Mouse (Mus musculus): ENCODE data around the gene Cntn4. TPM values are rescaled to one million over a fixed set of nuclear protein-coding genes. Genes with fewer than 3 reads are reported as not detected.

Gene Cntn4
- polyA plus RNA-seq, 1 experiment from 2014 or later, result 26.7 TPM

DNA sequence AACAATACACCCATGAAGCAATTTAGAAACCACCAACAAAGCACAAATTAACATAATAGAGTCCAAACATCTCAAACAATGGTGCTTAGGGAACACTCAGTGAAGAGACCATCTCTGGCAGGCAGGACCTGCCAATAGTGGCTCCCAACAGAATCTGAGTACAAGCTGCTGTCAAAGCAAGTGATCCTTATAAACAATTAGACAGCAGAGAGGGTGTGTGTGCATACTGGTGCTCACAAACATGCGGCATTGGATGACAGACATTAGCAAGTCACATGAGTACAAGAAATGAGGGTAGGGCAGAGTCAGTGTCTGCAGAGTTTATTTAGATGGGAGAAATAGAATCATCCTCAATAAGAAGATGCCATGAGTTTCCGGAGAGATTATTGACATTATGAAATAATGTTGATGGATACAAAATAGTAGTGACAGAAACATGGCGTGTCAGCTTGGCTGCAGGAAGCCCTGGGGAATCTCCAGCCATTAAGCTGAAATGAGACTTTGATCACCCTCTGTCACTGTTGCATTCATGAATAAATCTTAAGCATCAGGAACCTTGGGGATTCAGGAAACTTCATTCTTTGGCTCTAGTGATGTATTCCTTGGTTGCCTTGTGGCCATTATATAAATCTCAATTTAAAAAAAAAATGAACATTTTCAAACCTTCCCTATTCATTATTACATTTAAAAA is 888.5 kb downstream of the Cntn4 start:
- Histone ChIP-seq H3K4me3 (ENCODE audit: low read length) (no peak overlapping the region), H3K4me1 (ENCODE audit: control insufficient read depth, insufficient read depth, low read depth, low read length) (no peaks in the 10 kb centered on the region), H3K4me2 (ENCODE audit: low read length) (no peak overlapping the region), H3K9ac (ENCODE audit: low read depth, low read length) (no peak overlapping the region), H3K9me3 (ENCODE audit: control insufficient read depth, low read length) (no peaks in the 10 kb centered on the region), H3K36me3 (ENCODE audit: control insufficient read depth, insufficient read depth, low read length) (no peaks in the 10 kb centered on the region), H3K27me3 (replicated peaks; ENCODE audit: control insufficient read depth, insufficient read depth, low read length) (no peaks in the 10 kb centered on the region), H3K27ac (ENCODE audit: low read depth, low read length) (no peak overlapping the region)
- ATAC-seq, result no peak
- 46% methylated on average over 3 of the region's 3 CpGs for WGBS

DNA sequence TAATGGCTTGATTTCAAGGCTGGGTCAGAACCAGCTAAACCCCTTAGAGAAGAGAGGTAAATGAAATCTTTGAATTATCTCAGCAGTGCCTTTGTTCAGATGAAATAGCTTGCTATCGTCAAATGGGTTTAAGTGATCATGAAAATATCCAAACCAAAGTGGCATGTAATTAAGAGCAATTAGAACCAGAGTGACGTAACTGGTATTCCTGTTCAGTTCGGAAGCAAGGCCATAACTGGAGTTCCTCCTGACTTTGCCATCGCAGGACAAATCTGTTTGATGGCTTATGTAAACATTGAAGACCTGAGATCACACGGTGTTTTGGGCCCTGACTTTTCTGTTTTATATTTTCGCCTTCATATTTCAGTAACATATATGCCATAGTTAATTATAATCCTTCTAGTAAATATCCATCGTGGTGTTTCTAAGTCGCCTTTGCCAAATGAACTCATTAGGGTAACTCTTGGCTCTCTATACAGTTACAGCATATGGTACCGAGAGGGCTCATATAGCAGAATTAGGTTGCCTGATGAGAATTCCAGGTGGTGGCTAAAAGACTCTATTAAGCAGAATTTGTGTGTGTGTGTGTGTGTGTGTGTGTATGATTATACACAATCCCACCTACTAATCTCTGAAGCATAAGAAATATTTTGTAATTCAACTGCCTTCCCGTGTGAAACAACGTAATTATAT is 889.6 kb downstream of the Cntn4 start:
- no peak overlapping the region for H3K27ac ChIP-seq (ENCODE audit: low read depth, low read length)

DNA sequence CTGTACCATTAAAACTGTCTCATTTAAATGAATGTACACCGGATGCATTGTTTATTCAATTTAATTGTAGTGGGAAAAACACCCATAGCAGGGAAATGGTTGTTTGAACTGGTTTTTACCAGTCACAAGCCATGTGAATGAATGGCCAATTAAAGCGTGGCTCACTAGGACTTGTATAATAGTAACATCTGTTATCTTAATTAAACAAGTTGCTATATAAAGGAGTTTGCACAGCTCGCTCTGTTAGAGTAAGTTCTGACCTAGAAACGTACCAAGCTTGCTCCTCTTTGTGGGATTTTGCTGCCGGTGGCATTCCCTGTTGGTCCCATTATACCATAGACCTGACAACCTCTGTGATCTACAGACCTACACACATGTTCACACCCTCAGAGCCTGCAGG is 902.7 kb downstream of the Cntn4 start:
- ATAC-seq, result peak; percentile 58
- Histone ChIP-seq H3K36me3 (ENCODE audit: control insufficient read depth, insufficient read depth, low read length) (no peaks in the 10 kb centered on the region), H3K9me3 (ENCODE audit: control insufficient read depth, low read length) (no peaks in the 10 kb centered on the region), H3K27ac (ENCODE audit: low read depth, low read length) (no peak overlapping the region), H3K4me1 (ENCODE audit: control insufficient read depth, insufficient read depth, low read depth, low read length) (no peaks in the 10 kb centered on the region), H3K4me3 (ENCODE audit: low read length) (no peak overlapping the region), H3K4me2 (ENCODE audit: low read length) (no peak overlapping the region), H3K27me3 (replicated peaks; ENCODE audit: control insufficient read depth, insufficient read depth, low read length) (no peaks in the 10 kb centered on the region), H3K9ac (ENCODE audit: low read depth, low read length) (no peak overlapping the region)
- 50% methylated on average over 5 of the region's 5 CpGs for WGBS

More for the DNA sequence above, 889.6 kb downstream of the Cntn4 start:
- Histone ChIP-seq H3K4me2 (ENCODE audit: low read length) (no peak overlapping the region), H3K9ac (ENCODE audit: low read depth, low read length) (no peak overlapping the region), H3K27me3 (replicated peaks; ENCODE audit: control insufficient read depth, insufficient read depth, low read length) (no peaks in the 10 kb centered on the region), H3K4me1 (ENCODE audit: control insufficient read depth, insufficient read depth, low read depth, low read length) (no peaks in the 10 kb centered on the region), H3K9me3 (ENCODE audit: control insufficient read depth, low read length) (no peaks in the 10 kb centered on the region), H3K36me3 (ENCODE audit: control insufficient read depth, insufficient read depth, low read length) (no peaks in the 10 kb centered on the region), H3K4me3 (ENCODE audit: low read length) (no peak overlapping the region)
- 73% methylated on average over 11 of the region's 11 CpGs for WGBS
- peak; percentile 77 for ATAC-seq

DNA sequence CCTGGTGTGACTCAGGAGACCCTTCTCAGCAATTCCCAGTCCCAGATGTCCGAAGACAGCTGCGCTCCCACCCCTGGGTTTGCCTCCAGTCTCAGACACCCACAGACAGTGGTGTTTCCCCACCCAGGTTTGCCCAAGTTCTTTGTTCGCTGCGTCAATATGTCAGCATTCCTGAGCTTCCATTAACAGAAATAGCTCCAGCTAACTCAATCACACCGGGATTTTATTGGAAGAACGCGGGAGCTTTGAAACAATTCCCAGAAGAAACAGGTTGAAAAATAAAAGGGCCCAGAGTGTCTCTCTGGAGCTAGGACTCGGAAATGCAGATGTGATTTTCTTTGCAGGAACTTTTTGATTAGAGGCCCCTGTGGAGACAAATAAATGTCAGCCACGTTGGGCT is 916.3 kb downstream of the Cntn4 start:
- no peak for ATAC-seq
- no peaks in the 10 kb centered on the region for H3K27me3 ChIP-seq (replicated peaks; ENCODE audit: control insufficient read depth, insufficient read depth, low read length)
- H3K27ac ChIP-seq (ENCODE audit: low read depth, low read length), result no peak overlapping the region
- H3K9ac ChIP-seq (ENCODE audit: low read depth, low read length), result no peak overlapping the region
- H3K4me3 ChIP-seq (ENCODE audit: low read length), result no peak overlapping the region
- no peaks in the 10 kb centered on the region for H3K9me3 ChIP-seq (ENCODE audit: control insufficient read depth, low read length)
- no peaks in the 10 kb centered on the region for H3K4me1 ChIP-seq (ENCODE audit: control insufficient read depth, insufficient read depth, low read depth, low read length)
- H3K4me2 ChIP-seq (ENCODE audit: low read length), result peak overlapping the region; percentile 24; the same call in 1 of the 2 replicates
- H3K36me3 ChIP-seq (ENCODE audit: control insufficient read depth, insufficient read depth, low read length), result no peaks in the 10 kb centered on the region
- 11% methylated on average over 9 of the region's 9 CpGs for WGBS

DNA sequence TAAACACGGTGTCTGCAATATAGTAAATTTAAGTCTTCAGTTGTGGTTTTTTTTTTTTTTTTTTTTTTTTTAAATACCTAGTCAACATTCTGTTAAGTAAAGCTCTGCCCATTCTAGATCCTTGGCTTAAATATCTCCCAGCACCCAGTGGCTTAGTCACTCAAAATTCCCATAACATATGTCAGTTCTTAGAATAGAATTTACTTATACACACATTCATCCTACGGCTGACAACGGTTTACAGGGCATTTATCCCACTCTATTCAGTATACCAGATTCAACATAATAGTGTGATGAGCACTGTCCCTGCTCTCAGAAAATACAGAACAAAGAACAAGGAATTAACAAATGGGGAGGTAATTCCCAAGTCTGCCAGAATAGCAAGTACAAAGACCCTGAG is 939.6 kb downstream of the Cntn4 start:
- H3K27ac ChIP-seq (ENCODE audit: low read depth, low read length), result no peak overlapping the region
- H3K9ac ChIP-seq (ENCODE audit: low read depth, low read length), result no peak overlapping the region
- H3K4me1 ChIP-seq (ENCODE audit: control insufficient read depth, insufficient read depth, low read depth, low read length), result no peaks in the 10 kb centered on the region
- ATAC-seq, result no peak
- WGBS, result 80% methylated on average over 3 of the region's 3 CpGs
- H3K36me3 ChIP-seq (ENCODE audit: control insufficient read depth, insufficient read depth, low read length), result no peaks in the 10 kb centered on the region
- no peaks in the 10 kb centered on the region for H3K9me3 ChIP-seq (ENCODE audit: control insufficient read depth, low read length)
- no peaks in the 10 kb centered on the region for H3K27me3 ChIP-seq (replicated peaks; ENCODE audit: control insufficient read depth, insufficient read depth, low read length)
- no peak overlapping the region for H3K4me2 ChIP-seq (ENCODE audit: low read length)
- no peak overlapping the region for H3K4me3 ChIP-seq (ENCODE audit: low read length)

DNA sequence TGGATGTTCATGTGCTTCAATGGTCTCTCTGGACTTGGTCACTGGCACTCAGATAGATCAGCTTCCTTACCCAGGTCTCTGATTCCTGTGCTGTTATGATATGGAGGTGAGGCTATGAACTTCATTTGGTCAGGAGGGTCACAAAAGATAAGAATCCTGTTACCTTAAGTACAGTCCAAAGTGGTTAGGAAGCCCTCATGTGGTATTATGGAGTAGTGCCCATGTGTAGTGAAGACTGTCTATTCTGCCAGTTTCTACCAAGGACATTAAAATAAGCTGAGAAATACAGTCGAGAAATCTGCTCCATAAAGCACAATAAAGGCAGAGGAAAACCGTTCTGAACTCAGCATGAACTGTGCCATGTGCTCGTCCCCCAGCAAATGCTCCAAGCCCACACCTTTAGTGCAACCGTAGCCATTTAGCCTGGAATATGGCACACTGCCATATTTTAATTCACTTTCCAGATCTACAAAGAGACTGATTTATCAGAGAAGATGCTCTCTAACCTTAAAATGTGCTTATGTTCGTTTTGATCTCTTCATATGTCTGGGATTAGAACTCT is 943.8 kb downstream of the Cntn4 start:
- Histone ChIP-seq H3K9ac (ENCODE audit: low read depth, low read length) (no peak overlapping the region), H3K27me3 (replicated peaks; ENCODE audit: control insufficient read depth, insufficient read depth, low read length) (no peaks in the 10 kb centered on the region), H3K4me2 (ENCODE audit: low read length) (no peak overlapping the region), H3K4me1 (ENCODE audit: control insufficient read depth, insufficient read depth, low read depth, low read length) (no peaks in the 10 kb centered on the region), H3K4me3 (ENCODE audit: low read length) (no peak overlapping the region), H3K36me3 (ENCODE audit: control insufficient read depth, insufficient read depth, low read length) (no peaks in the 10 kb centered on the region), H3K27ac (ENCODE audit: low read depth, low read length) (no peak overlapping the region), H3K9me3 (ENCODE audit: control insufficient read depth, low read length) (no peaks in the 10 kb centered on the region)
- WGBS, result 51% methylated on average over 5 of the region's 5 CpGs
- ATAC-seq, result no peak

DNA sequence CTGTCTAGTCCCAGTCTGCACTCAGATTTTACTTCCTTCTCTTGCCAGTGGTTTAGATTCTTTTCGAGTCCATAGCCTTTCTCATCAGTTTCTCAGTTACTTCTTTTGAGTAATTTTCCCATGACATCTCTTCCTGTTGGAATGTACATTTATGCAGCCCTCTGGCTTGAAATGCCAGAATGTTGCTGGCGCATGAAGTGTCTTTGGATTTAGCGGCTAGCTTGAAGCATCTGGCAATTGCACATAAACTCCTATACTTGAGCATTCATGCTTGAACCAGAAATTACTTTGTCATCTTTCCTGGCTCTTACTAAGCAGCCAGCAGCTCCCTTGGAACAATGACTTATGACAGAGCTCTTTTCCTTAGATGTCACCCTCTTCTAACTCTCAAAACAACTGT is 965.6 kb downstream of the Cntn4 start:
- Histone ChIP-seq H3K27ac (ENCODE audit: low read depth, low read length) (no peak overlapping the region), H3K27me3 (replicated peaks; ENCODE audit: control insufficient read depth, insufficient read depth, low read length) (no peaks in the 10 kb centered on the region), H3K4me2 (ENCODE audit: low read length) (no peak overlapping the region), H3K36me3 (ENCODE audit: control insufficient read depth, insufficient read depth, low read length) (no peaks in the 10 kb centered on the region), H3K9me3 (ENCODE audit: control insufficient read depth, low read length) (no peaks in the 10 kb centered on the region), H3K4me1 (ENCODE audit: control insufficient read depth, insufficient read depth, low read depth, low read length) (no peaks in the 10 kb centered on the region), H3K4me3 (ENCODE audit: low read length) (no peak overlapping the region), H3K9ac (ENCODE audit: low read depth, low read length) (no peak overlapping the region)
- 82% methylated on average over 3 of the region's 3 CpGs for WGBS
- ATAC-seq, result no peak

DNA sequence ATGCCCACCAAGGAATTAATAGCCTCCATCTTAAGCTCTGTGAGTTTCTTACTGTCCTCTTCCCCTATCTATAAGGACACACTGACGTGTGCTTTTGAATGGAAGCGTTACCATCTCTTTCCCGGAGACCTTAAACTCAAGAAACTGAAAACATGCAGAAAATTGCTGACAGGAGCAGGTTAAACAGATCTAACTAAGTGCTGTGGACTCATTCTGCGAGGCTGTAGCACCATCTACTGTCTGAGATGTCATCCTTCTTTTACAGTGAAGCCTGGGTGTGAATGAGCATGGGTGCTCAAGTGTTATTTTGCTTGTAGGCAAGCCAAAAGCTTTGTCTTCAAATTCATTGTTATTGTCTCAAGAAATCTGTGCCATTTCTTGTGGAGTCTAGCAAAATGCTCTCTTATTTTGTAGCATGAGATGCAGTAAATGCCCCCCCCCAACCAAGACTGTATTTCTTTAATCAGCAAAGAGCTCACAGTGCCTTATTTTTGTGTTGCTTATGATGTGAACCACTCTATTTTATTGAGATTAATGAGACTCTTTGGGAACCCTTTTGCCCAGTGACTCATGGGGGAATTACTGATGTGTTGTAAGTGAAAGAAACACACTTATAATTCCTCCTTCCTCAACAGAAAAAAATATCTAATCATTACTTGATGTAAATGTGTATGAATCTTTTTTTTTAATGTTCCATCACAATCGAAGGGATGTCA is 968.2 kb downstream of the Cntn4 start:
- Histone ChIP-seq H3K4me3 (ENCODE audit: low read length) (no peak overlapping the region), H3K27ac (ENCODE audit: low read depth, low read length) (no peak overlapping the region), H3K4me2 (ENCODE audit: low read length) (peak overlapping the region; percentile 32; the same call in 1 of the 2 replicates), H3K9ac (ENCODE audit: low read depth, low read length) (no peak overlapping the region), H3K9me3 (ENCODE audit: control insufficient read depth, low read length) (no peaks in the 10 kb centered on the region), H3K36me3 (ENCODE audit: control insufficient read depth, insufficient read depth, low read length) (no peaks in the 10 kb centered on the region), H3K4me1 (ENCODE audit: control insufficient read depth, insufficient read depth, low read depth, low read length) (no peaks in the 10 kb centered on the region), H3K27me3 (replicated peaks; ENCODE audit: control insufficient read depth, insufficient read depth, low read length) (no peaks in the 10 kb centered on the region)
- ATAC-seq, result peak; percentile 93
- 25% methylated on average over 5 of the region's 5 CpGs for WGBS

DNA sequence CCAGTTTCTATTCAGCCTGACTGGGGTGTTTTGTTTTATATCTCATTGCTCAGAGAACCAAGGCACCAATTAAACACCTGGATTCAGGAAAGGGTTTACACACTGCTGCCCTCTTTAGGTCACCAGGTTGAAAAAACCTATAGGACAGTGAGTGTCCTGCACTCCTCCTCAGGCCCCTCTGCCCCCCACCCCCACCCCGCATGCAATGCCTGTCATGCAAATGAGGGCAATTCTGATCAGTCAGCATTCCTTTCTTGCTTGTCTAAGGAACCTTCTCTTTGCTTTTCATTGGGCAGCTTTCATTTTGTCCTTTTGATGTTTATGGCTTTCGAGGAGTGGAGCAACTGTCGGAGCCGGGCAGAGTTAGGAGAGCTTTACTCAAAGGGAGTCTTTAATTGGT is 969.5 kb downstream of the Cntn4 start:
- Histone ChIP-seq H3K4me2 (ENCODE audit: low read length) (no peak overlapping the region), H3K9ac (ENCODE audit: low read depth, low read length) (no peak overlapping the region), H3K9me3 (ENCODE audit: control insufficient read depth, low read length) (no peaks in the 10 kb centered on the region), H3K27ac (ENCODE audit: low read depth, low read length) (no peak overlapping the region), H3K4me1 (ENCODE audit: control insufficient read depth, insufficient read depth, low read depth, low read length) (no peaks in the 10 kb centered on the region), H3K4me3 (ENCODE audit: low read length) (no peak overlapping the region), H3K27me3 (replicated peaks; ENCODE audit: control insufficient read depth, insufficient read depth, low read length) (no peaks in the 10 kb centered on the region), H3K36me3 (ENCODE audit: control insufficient read depth, insufficient read depth, low read length) (no peaks in the 10 kb centered on the region)
- no peak for ATAC-seq
- 16% methylated on average over 4 of the region's 4 CpGs for WGBS
